Mouse (Mus musculus) midbrain, embryonic 13.5 days (tissue): ENCODE measurements around the gene Wwc2. TPM values are rescaled to one million over a fixed set of nuclear protein-coding genes. Genes with fewer than 3 reads are reported as not detected.
A peak's percentile ranks its signal among the peaks of the same experiment; 100 is the strongest.

Source experiments
- ATAC-seq: fragments of 200-750 bp; cut with Nextera tagmentation; 2 replicates; pipeline ENCODE4 v1.8.0; 2017; ENCODE audit warnings: mild to moderate bottlenecking, moderate TSS enrichment, moderate library complexity
- H3K27ac ChIP-seq: fragments of 300-500 bp; sonication (generic); 2 replicates; pipeline ENCODE4 v1.5.1; 2015; ENCODE audit warnings: inconsistent platforms, mild to moderate bottlenecking, moderate library complexity
- H3K27me3 ChIP-seq: fragments of 300-500 bp; sonication (generic); 2 replicates; pipeline ENCODE4 v1.6.1; 2015; ENCODE audit warnings: mild to moderate bottlenecking, inconsistent platforms
- H3K36me3 ChIP-seq: fragments of 300-500 bp; sonication (generic); 2 replicates; pipeline ENCODE4 v1.6.1; 2015; ENCODE audit warnings: mild to moderate bottlenecking, inconsistent platforms
- H3K4me1 ChIP-seq: fragments of 300-500 bp; sonication (generic); replicated peaks from 2 replicates; pipeline ENCODE4 v1.6.1; 2015; ENCODE audit warnings: inconsistent platforms
- H3K4me2 ChIP-seq: fragments of 300-500 bp; sonication (generic); replicated peaks from 2 replicates; pipeline ENCODE4 v1.6.1; 2015; ENCODE audit warnings: moderate library complexity, mild to moderate bottlenecking, inconsistent platforms
- H3K4me3 ChIP-seq: fragments of 300-500 bp; sonication (generic); replicated peaks from 2 replicates; pipeline ENCODE4 v1.5.1; 2015; ENCODE audit warnings: mild to moderate bottlenecking, inconsistent platforms
- H3K9ac ChIP-seq: fragments of 300-500 bp; sonication (generic); replicated peaks from 2 replicates; pipeline ENCODE4 v1.6.1; 2015; ENCODE audit warnings: mild to moderate bottlenecking, inconsistent platforms
- H3K9me3 ChIP-seq: fragments of 300-500 bp; sonication (generic); 2 replicates; pipeline ENCODE4 v1.6.1; 2016; ENCODE audit warnings: mild to moderate bottlenecking, inconsistent platforms
- WGBS: fragments of 180-500 bp; shearing (Covaris S2); methylation state at CpG from one replicate; pipeline ENCODE4 v1.1.7; 2015; 5-methylcytosine and 5-hydroxymethylcytosine counted together
- polyA plus RNA-seq: library from polyadenylated mRNA; unstranded; fragments of >200 nt; fragmentation: Nextera tagmentation; extraction: Ambion mirVana; gene quantifications from 2 replicates; pipeline ENCODE4 v1.2.1, GENCODE M21; 2015

The Wwc2 gene
- polyA plus RNA-seq, 1 experiment from 2014 or later, result 5.1 TPM

GRCm38 (mm10) chr8:47962005-47962404 is 28.7 kb downstream of the Wwc2 start:
- Histone ChIP-seq H3K27ac (no peak overlapping the region), H3K9me3 (no peaks in the 10 kb centered on the region), H3K4me3 (no peak overlapping the region), H3K4me1 (peaks cover 16% of the 10 kb centered on the region), H3K27me3 (no peaks in the 10 kb centered on the region), H3K9ac (no peak overlapping the region), H3K36me3 (no peaks in the 10 kb centered on the region), H3K4me2 (no peak overlapping the region)
- 73% methylated on average over 6 of the region's 6 CpGs for WGBS
- peak; percentile 53; the same call in 1 of the 2 replicates for ATAC-seq

GRCm38 (mm10) chr8:47957560-47957959 is 33.2 kb downstream of the Wwc2 start:
- 92% methylated on average over 4 of the region's 4 CpGs for WGBS
- H3K4me3 ChIP-seq, result no peak overlapping the region
- H3K9ac ChIP-seq, result no peak overlapping the region
- H3K27ac ChIP-seq, result no peak overlapping the region
- ATAC-seq, result no peak
- no peaks in the 10 kb centered on the region for H3K36me3 ChIP-seq
- no peaks in the 10 kb centered on the region for H3K27me3 ChIP-seq
- no peaks in the 10 kb centered on the region for H3K9me3 ChIP-seq
- H3K4me1 ChIP-seq, result peaks cover 9% of the 10 kb centered on the region
- H3K4me2 ChIP-seq, result no peak overlapping the region

DNA sequence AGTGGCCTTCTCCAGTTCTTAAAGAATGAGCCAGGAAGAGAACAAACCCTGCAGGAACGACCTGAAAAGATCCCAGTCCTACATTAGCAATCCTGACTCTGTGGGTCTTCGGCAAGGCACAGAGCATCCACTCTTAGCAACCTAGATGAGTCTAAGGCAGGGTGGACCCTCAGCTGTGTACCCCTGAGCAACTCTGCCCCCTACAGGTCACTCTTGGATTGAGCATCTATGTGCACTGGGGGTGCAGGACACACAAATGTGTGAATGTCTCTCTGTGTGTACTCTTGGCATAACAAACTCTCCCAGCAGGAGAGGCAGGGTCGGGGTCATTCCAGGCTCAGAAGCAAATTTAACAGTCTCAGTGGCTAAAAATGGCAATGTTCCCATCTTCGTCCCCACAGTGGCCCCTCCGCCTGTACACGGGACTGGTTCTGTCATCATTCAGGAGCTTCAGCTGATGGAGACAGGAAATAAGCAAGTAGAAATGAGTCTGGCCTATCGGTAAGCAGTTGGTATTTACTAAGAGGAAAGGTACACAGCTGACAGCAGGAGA is 39.3 kb downstream of the Wwc2 start:
- 78% methylated on average over 7 of the region's 7 CpGs for WGBS
- ATAC-seq, result no peak
- no peaks in the 10 kb centered on the region for H3K27me3 ChIP-seq

GRCm38 (mm10) chr8:47948836-47949235 is 41.9 kb downstream of the Wwc2 start:
- no peaks in the 10 kb centered on the region for H3K36me3 ChIP-seq
- no peak overlapping the region for H3K4me2 ChIP-seq
- 83% methylated on average over 4 of the region's 4 CpGs for WGBS
- ATAC-seq, result no peak
- no peaks in the 10 kb centered on the region for H3K27me3 ChIP-seq
- no peaks in the 10 kb centered on the region for H3K9me3 ChIP-seq
- no peak overlapping the region for H3K27ac ChIP-seq
- 0 out of 2 replicates have a peak, but pooled peaks cover 4% of the 10 kb centered on the region for H3K4me1 ChIP-seq
- H3K9ac ChIP-seq, result no peak overlapping the region
- H3K4me3 ChIP-seq, result no peak overlapping the region

More for the DNA sequence above, 39.3 kb downstream of the Wwc2 start:
- Histone ChIP-seq H3K4me2 (no peak overlapping the region), H3K9ac (no peak overlapping the region), H3K4me1 (no peaks in the 10 kb centered on the region), H3K27ac (no peak overlapping the region), H3K36me3 (no peaks in the 10 kb centered on the region), H3K4me3 (no peak overlapping the region), H3K9me3 (no peaks in the 10 kb centered on the region)

GRCm38 (mm10) chr8:47947672-47948618 is 42.8 kb downstream of the Wwc2 start:
- WGBS, result 68% methylated on average over 19 of the region's 19 CpGs
- 0 out of 2 replicates have a peak, but pooled peaks cover 4% of the 10 kb centered on the region for H3K4me1 ChIP-seq
- no peaks in the 10 kb centered on the region for H3K36me3 ChIP-seq
- ATAC-seq, result no peak
- H3K4me3 ChIP-seq, result no peak overlapping the region
- H3K27me3 ChIP-seq, result no peaks in the 10 kb centered on the region
- no peaks in the 10 kb centered on the region for H3K9me3 ChIP-seq
- no peak overlapping the region for H3K4me2 ChIP-seq
- no peak overlapping the region for H3K9ac ChIP-seq
- no peak overlapping the region for H3K27ac ChIP-seq

DNA sequence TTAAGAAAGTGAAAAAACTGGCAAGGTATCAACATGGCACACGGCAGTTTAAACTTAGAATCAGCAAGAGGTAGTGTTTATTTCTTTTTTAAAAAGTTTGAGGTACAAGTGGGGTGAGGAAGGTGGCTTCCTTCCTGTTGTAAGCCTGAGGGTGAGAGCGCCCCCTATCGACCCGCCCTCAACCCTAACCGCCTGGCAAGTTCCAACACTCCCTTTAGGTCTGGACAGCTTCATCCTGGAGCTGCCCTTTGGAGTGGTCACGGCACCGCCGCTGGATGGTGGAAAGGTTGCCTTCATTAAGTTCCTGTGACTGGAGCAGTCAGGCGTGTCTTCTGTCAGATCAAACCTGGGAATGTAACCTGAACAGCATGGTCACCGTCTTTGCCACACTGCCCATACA is 47.7 kb downstream of the Wwc2 start:
- Histone ChIP-seq H3K4me2 (no peak overlapping the region), H3K4me1 (0 out of 2 replicates have a peak, but pooled peaks cover 6% of the 10 kb centered on the region), H3K27ac (no peak overlapping the region), H3K9me3 (no peaks in the 10 kb centered on the region), H3K27me3 (no peaks in the 10 kb centered on the region), H3K36me3 (no peaks in the 10 kb centered on the region), H3K4me3 (no peak overlapping the region), H3K9ac (no peak overlapping the region)
- 66% methylated on average over 10 of the region's 10 CpGs for WGBS
- ATAC-seq, result no peak

DNA sequence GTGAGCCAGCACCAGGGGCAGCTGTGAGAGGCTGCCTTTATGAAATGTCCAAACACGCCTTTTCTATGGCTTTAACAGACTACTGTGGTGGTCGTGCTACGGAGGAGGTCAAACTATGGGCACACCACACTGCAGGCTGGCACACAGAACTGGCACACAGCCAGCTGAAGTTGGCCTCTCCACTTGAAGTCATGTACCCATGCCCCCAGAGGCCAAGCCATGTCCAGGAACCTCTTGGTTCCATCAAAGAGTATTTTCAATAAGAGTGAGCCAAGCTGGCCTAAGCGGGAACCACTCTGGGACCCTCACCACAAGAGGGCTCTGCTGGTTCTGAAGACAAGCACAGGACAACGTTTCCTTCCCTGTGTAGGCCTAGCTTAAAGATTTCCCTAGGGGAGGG is 49.7 kb downstream of the Wwc2 start:
- Histone ChIP-seq H3K9ac (no peak overlapping the region), H3K27ac (no peak overlapping the region), H3K4me3 (no peak overlapping the region), H3K36me3 (no peaks in the 10 kb centered on the region), H3K4me2 (no peak overlapping the region), H3K9me3 (no peaks in the 10 kb centered on the region), H3K4me1 (0 out of 2 replicates have a peak, but pooled peaks cover 6% of the 10 kb centered on the region), H3K27me3 (no peaks in the 10 kb centered on the region)
- peak; percentile 64 for ATAC-seq
- 72% methylated on average over 5 of the region's 5 CpGs for WGBS

GRCm38 (mm10) chr8:47939933-47940870 is 50.5 kb downstream of the Wwc2 start:
- H3K36me3 ChIP-seq, result no peaks in the 10 kb centered on the region
- no peak overlapping the region for H3K4me2 ChIP-seq
- H3K27me3 ChIP-seq, result no peaks in the 10 kb centered on the region
- H3K9ac ChIP-seq, result no peak overlapping the region
- no peak overlapping the region for H3K4me3 ChIP-seq
- WGBS, result 87% methylated on average over 10 of the region's 10 CpGs
- no peak overlapping the region for H3K27ac ChIP-seq
- ATAC-seq, result no peak
- no peaks in the 10 kb centered on the region for H3K9me3 ChIP-seq
- H3K4me1 ChIP-seq, result 0 out of 2 replicates have a peak, but pooled peaks cover 6% of the 10 kb centered on the region

- Histone ChIP-seq H3K9ac (no peak overlapping the region), H3K27ac (no peak overlapping the region), H3K9me3 (no peaks in the 10 kb centered on the region), H3K4me1 (0 out of 2 replicates have a peak, but pooled peaks cover 6% of the 10 kb centered on the region), H3K27me3 (no peaks in the 10 kb centered on the region), H3K36me3 (no peaks in the 10 kb centered on the region), H3K4me2 (no peak overlapping the region), H3K4me3 (no peak overlapping the region)
- ATAC-seq, result no peak
- 90% methylated on average over 7 of the region's 7 CpGs for WGBS
These were observed 51.5 kb downstream of the Wwc2 start for GRCm38 (mm10) chr8:47939217-47939616.

GRCm38 (mm10) chr8:47936386-47936785 is 54.3 kb downstream of the Wwc2 start:
- ATAC-seq, result no peak
- no peak overlapping the region for H3K4me3 ChIP-seq
- 76% methylated on average over 9 of the region's 9 CpGs for WGBS
- no peak overlapping the region for H3K27ac ChIP-seq
- no peaks in the 10 kb centered on the region for H3K36me3 ChIP-seq
- H3K4me2 ChIP-seq, result no peak overlapping the region
- no peaks in the 10 kb centered on the region for H3K9me3 ChIP-seq
- H3K27me3 ChIP-seq, result no peaks in the 10 kb centered on the region
- peaks cover 24% of the 10 kb centered on the region for H3K4me1 ChIP-seq
- H3K9ac ChIP-seq, result no peak overlapping the region

DNA sequence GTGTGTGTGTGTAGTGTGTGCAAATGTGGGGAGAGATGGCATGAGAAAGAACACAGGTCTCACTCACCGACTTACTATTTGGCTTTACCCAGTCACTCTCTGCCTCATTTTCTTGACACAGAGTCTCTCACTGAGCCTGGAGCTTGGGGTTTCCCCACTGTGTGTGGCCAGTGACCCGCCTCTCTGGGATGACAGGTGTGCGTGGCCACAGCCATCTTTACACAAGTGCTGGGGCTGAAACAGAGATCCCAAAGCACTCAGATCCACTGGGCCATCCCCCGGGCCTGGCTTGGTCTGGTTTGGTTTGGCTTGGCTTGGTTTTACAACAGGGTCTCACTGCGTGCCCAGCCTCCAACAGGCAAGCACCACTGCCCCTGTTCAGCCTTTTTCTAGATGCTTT is 55.3 kb downstream of the Wwc2 start:
- H3K4me1 ChIP-seq, result peaks cover 22% of the 10 kb centered on the region
- H3K27ac ChIP-seq, result no peak overlapping the region
- 86% methylated on average over 5 of the region's 5 CpGs for WGBS
- no peaks in the 10 kb centered on the region for H3K27me3 ChIP-seq
- H3K4me3 ChIP-seq, result no peak overlapping the region
- H3K4me2 ChIP-seq, result no peak overlapping the region
- no peak for ATAC-seq
- H3K9ac ChIP-seq, result no peak overlapping the region
- no peaks in the 10 kb centered on the region for H3K36me3 ChIP-seq
- H3K9me3 ChIP-seq, result no peaks in the 10 kb centered on the region
